8 mouse cellular contexts compared by ENCODE assay signal in genomic region chr15:82244115-82244804, GRCm38 (mm10). TPM values are rescaled to one million over a fixed set of nuclear protein-coding genes. Genes with fewer than 3 reads are reported as not detected.
DNase-seq lines count a peak whose midpoint lies in the region; ATAC-seq and TF ChIP-seq lines count a peak whose summit lies in the region.

TSS of gene Cenpm (minus strand) at chr15:82244748.

- peak; percentile 93 for ATAC-seq in embryonic facial prominence, embryonic 15.5 days (ENCODE audit: insufficient number of reproducible peaks, low FRiP score, low TSS enrichment, low read depth)
- ATAC-seq in kidney, embryonic 15.5 days (replicated peaks; ENCODE audit: low FRiP score): peak; percentile 97
- peak; percentile 96 for ATAC-seq in monocyte, adult 5-6 weeks (replicated peaks; ENCODE audit: insufficient number of reproducible peaks, low FRiP score, low TSS enrichment, poor library complexity, severe bottlenecking)

- H3K4me2 ChIP-seq in embryonic facial prominence, embryonic 15.5 days (replicated peaks): peak within 1 kb of the TSS; percentile 95
- peak within 1 kb of the TSS; percentile 91 for H3K4me2 ChIP-seq in kidney, embryonic 15.5 days

- peak within 1 kb of the TSS; percentile 73 for H3K9ac ChIP-seq in embryonic facial prominence, embryonic 15.5 days
- H3K9ac ChIP-seq in kidney, embryonic 15.5 days: peak within 1 kb of the TSS; percentile 67

- TF ChIP-seq CTCF in bone marrow, adult 2 months (IDR thresholded peaks at IDR 0.05; ENCODE audit: control insufficient read depth, insufficient read depth, low read length): no peak

- DNase-seq in 416B (ENCODE audit: low read depth) (peak; percentile 89), liver (peak; percentile 95)
- peak; percentile 98 for DNase-seq in heart, embryonic 10.5 days (ENCODE audit: low spot score)
- peak; percentile 94 to 98 for DNase-seq in spleen, postnatal 4 days (ENCODE audit: low spot score in 2 of 2)

- WGBS in bone marrow, adult 2 months: under 1% methylated on average over 65 of the region's 65 CpGs
- 0% methylated on average over 65 of the region's 65 CpGs for WGBS in embryonic facial prominence, embryonic 15.5 days
- WGBS in heart, embryonic 10.5 days: under 1% methylated on average over 65 of the region's 65 CpGs
- WGBS in kidney, embryonic 15.5 days: under 1% methylated on average over 65 of the region's 65 CpGs

- H3K4me1 ChIP-seq in bone marrow, adult 2 months (ENCODE audit: control insufficient read depth, insufficient read depth, low read length): no peaks in the 10 kb centered on the region
- peaks cover 14% of the 10 kb centered on the region; the same call in 1 of the 2 replicates for H3K4me1 ChIP-seq in embryonic facial prominence, embryonic 15.5 days
- peaks cover 7% of the 10 kb centered on the region for H3K4me1 ChIP-seq in heart, embryonic 10.5 days
- H3K4me1 ChIP-seq in kidney, embryonic 15.5 days: peaks cover 23% of the 10 kb centered on the region

- H3K36me3 ChIP-seq in embryonic facial prominence, embryonic 15.5 days: no peaks in the 10 kb centered on the region
- H3K36me3 ChIP-seq in heart, embryonic 10.5 days: peaks cover 7% of the 10 kb centered on the region; the same call in 1 of the 2 replicates
- peaks cover 5% of the 10 kb centered on the region; the same call in 1 of the 2 replicates for H3K36me3 ChIP-seq in kidney, embryonic 15.5 days

- peak; percentile 46; the same call in 1 of the 2 replicates for TF ChIP-seq POLR2A in bone marrow, adult 2 months (IDR thresholded peaks at IDR 0.05; ENCODE audit: borderline replicate concordance, control insufficient read depth, low read depth, low read length)

- H3K9me3 ChIP-seq in embryonic facial prominence, embryonic 15.5 days (replicated peaks): no peaks in the 10 kb centered on the region
- no peaks in the 10 kb centered on the region for H3K9me3 ChIP-seq in heart, embryonic 10.5 days
- H3K9me3 ChIP-seq in kidney, embryonic 15.5 days (replicated peaks): no peaks in the 10 kb centered on the region

- H3K4me3 ChIP-seq in bone marrow, adult 2 months (replicated peaks; ENCODE audit: control insufficient read depth, low read depth, low read length): peak within 1 kb of the TSS; percentile 87
- H3K4me3 ChIP-seq in embryonic facial prominence, embryonic 15.5 days (replicated peaks): peak within 1 kb of the TSS; percentile 85
- peak within 1 kb of the TSS; percentile 82 for H3K4me3 ChIP-seq in heart, embryonic 10.5 days
- H3K4me3 ChIP-seq in kidney, embryonic 15.5 days (replicated peaks): peak within 1 kb of the TSS; percentile 93

- H3K27ac ChIP-seq in bone marrow, adult 2 months (ENCODE audit: control insufficient read depth, insufficient read depth, low read depth, low read length, poor library complexity): peak within 1 kb of the TSS; percentile 65
- H3K27ac ChIP-seq in embryonic facial prominence, embryonic 15.5 days (replicated peaks): peak within 1 kb of the TSS; percentile 80
- peak within 1 kb of the TSS; percentile 92 for H3K27ac ChIP-seq in heart, embryonic 10.5 days
- H3K27ac ChIP-seq in kidney, embryonic 15.5 days: peak within 1 kb of the TSS; percentile 94

- H3K27me3 ChIP-seq in embryonic facial prominence, embryonic 15.5 days: no peaks in the 10 kb centered on the region
- H3K27me3 ChIP-seq in heart, embryonic 10.5 days (ENCODE audit: insufficient read depth, poor library complexity, severe bottlenecking): no peaks in the 10 kb centered on the region
- no peaks in the 10 kb centered on the region for H3K27me3 ChIP-seq in kidney, embryonic 15.5 days

RNA-seq across cellular contexts. Expression of gene Cenpm, which starts in this region (rescaled TPM):
- polyA plus RNA-seq in bone marrow, adult 2 months (2011; ENCODE audit: insufficient read depth, insufficient read length, low replicate concordance, missing spikeins): 19.5 and 21.2 TPM in 2 replicates
- 57.7 and 60.9 TPM in 2 replicates for polyA plus RNA-seq in embryonic facial prominence, embryonic 15.5 days (2015; fragmentation: Nextera tagmentation; extraction: Ambion mirVana)
- polyA plus RNA-seq in heart, embryonic 10.5 days (2016; fragmentation: Nextera tagmentation; extraction: Ambion mirVana): 58.1 and 66.3 TPM in 2 replicates
- polyA plus RNA-seq in kidney, embryonic 15.5 days (2015; fragmentation: Nextera tagmentation; extraction: Ambion mirVana): 78.8 and 84.2 TPM in 2 replicates
- not detected in 3 replicates for total RNA-seq in monocyte, adult 5-6 weeks (2017)

Comparison
In these comparisons a context has a peak if more than half of its experiments do, and no peak if none do; other contexts are left out.
1. Peak in every context shown above with its lines: DNase-seq, ATAC-seq, H3K4me3 ChIP-seq and H3K27ac ChIP-seq.
2. Peak in ATAC-seq in monocyte, adult 5-6 weeks; RNA of the gene not detected or under 1 TPM.